Mouse (Mus musculus) ES-E14 (cell line): ENCODE results near the gene Cby3. TPM values are rescaled to one million over a fixed set of nuclear protein-coding genes. Genes with fewer than 3 reads are reported as not detected.

Experiments used
- DNase-seq: peaks from one replicate; pipeline ENCODE4 v3.0.0-alpha.2; 2013; ENCODE audit warnings: low read depth, low spot score
- H3K27ac ChIP-seq: 2 replicates; pipeline ENCODE4 v1.5.1; 2012; ENCODE audit warnings: low read depth, mild to moderate bottlenecking, low read length, moderate library complexity, mixed read lengths; ENCODE audit not compliant: poor library complexity, insufficient read depth, severe bottlenecking
- H3K36me3 ChIP-seq: 2 replicates; pipeline ENCODE4 v1.6.1; 2012; ENCODE audit warnings: mild to moderate bottlenecking, low read length, moderate library complexity, mixed read lengths; ENCODE audit not compliant: control insufficient read depth, poor library complexity, insufficient read depth, severe bottlenecking
- H3K4me1 ChIP-seq, 2 experiments: fragments of 150-350 bp in 1 of 2; sonication (generic) in 1 of 2; 2 replicates each; pipeline ENCODE4 v1.6.1; 2012; ENCODE audit warnings: low read length in 2 of 2, mild to moderate bottlenecking in 1 of 2, mixed read lengths in 1 of 2; ENCODE audit not compliant: control insufficient read depth in 2 of 2, insufficient read depth in 2 of 2, poor library complexity in 1 of 2
- H3K4me3 ChIP-seq, 2 experiments: fragments of 150-350 bp in 1 of 2; sonication (generic) in 1 of 2; 2 replicates each; pipeline ENCODE4 v1.5.1; 2012; ENCODE audit warnings: low read length in 2 of 2, low read depth in 1 of 2, mild to moderate bottlenecking in 1 of 2, mixed read lengths in 1 of 2; ENCODE audit not compliant: insufficient read depth in 1 of 2, poor library complexity in 1 of 2, severe bottlenecking in 1 of 2
- H3K9ac ChIP-seq: 2 replicates; pipeline ENCODE4 v1.6.1; 2012; ENCODE audit warnings: low read depth, mild to moderate bottlenecking, low read length, mixed read lengths; ENCODE audit not compliant: poor library complexity, insufficient read depth, severe bottlenecking
- H3K9me3 ChIP-seq: fragments of 150-350 bp; sonication (generic); 2 replicates; pipeline ENCODE4 v1.6.1; 2012; ENCODE audit warnings: low read depth, mild to moderate bottlenecking, low read length; ENCODE audit not compliant: control insufficient read depth, insufficient read depth
- CHD2 ChIP-seq: IDR thresholded peaks from 2 replicates; pipeline ENCODE4 v1.6.1; 2014; ENCODE audit warnings: mild to moderate bottlenecking, low read depth, low read length, inconsistent platforms
- HCFC1 ChIP-seq: IDR thresholded peaks from 2 replicates; pipeline ENCODE4 v1.6.1; 2012; ENCODE audit warnings: low read length, inconsistent platforms, borderline replicate concordance; ENCODE audit not compliant: insufficient read depth
- MAFK ChIP-seq: IDR thresholded peaks from 2 replicates; pipeline ENCODE4 v1.6.1; 2014; ENCODE audit warnings: mild to moderate bottlenecking, low read depth, low read length, inconsistent platforms; ENCODE audit not compliant: insufficient read depth
- ZC3H11A ChIP-seq: IDR thresholded peaks from 2 replicates; pipeline ENCODE4 v1.6.1; 2012; ENCODE audit warnings: low read depth, mild to moderate bottlenecking, inconsistent platforms, low read length, borderline replicate concordance
- ZNF384 ChIP-seq: IDR thresholded peaks from 2 replicates; pipeline ENCODE4 v1.6.1; 2012; ENCODE audit warnings: low read depth, low read length, inconsistent platforms
- in situ Hi-C, 2 experiments: fragments of 600-800 bp; cut with MboI; formaldehyde crosslinking; loops; one replicate each; pipeline ENCODE4 v1.15.1; 2025; ENCODE audit warnings: low sequenced_read_pairs in 2 of 2, inconsistent platforms in 1 of 2; ENCODE audit not compliant: unreplicated experiment in 2 of 2
- total RNA-seq: library from RNA; depleted of rRNA; stranded (reverse); fragments of 300-350 nt; gene quantifications from 2 replicates; pipeline ENCODE4 v1.2.3, GENCODE M21; 2012

Cby3 gene
- total RNA-seq, 1 experiment: 0.54 TPM

DNA sequence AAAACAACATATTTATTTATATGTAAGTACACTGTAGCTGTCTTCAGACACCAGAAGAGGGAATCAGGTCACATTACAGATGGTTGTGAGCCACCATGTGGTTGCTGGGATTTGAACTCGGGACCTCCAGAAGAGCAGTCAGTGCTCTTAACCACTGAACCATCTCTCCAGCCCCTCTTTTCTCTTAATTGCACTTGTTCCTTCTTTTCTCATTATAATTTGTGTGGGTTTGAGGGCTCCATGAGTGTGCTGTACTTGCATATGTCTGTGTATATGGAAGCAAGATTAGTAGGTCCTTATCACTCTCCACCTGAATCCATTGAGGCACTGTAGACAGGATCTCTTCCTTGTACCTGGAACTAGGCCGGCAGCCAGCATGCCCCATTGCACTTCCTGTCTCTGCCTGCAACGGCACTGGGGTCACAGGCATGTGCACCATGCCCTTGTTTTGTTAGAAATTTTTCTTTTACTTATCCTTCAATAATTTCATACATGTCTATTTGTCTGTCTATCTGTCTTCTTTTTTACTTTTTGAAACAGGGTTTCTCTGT is 26.1 kb upstream of the Cby3 start:
- Histone ChIP-seq H3K27ac (no peak overlapping the region), H3K4me1 (peaks cover 2 to 9% of the 10 kb centered on the region in 2 experiments), H3K9ac (no peak overlapping the region), H3K36me3 (peaks cover 2% of the 10 kb centered on the region; the same call in 1 of the 2 replicates), H3K4me3 (no peak overlapping the region), H3K9me3 (no peaks in the 10 kb centered on the region)
- in situ Hi-C loops: no loop called here
- no peak for TF ChIP-seq CHD2
- TF ChIP-seq HCFC1: no peak
- no peak for TF ChIP-seq ZC3H11A
- TF ChIP-seq MAFK: no peak
- TF ChIP-seq ZNF384: no peak
- no peak for DNase-seq

DNA sequence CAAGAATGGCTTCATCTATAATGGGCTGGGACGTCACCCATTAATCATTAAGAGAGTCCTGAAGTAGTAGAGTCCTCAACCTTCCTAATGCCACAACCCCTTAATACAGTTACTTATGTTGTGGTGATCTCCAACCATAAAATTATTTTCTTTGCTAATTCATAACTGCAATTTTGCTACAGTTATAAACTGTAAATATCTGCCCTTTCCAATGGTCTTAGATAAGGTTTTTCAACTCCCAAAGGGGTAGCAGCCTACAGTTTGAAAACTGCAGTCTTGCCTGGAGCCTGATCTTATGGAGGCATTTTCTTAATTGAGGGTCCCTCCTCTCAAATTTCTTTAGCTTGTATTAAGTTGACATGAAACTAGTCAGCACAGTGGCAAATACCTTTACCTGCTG is 24.9 kb upstream of the Cby3 start:
- Histone ChIP-seq H3K4me1 (no peaks in the 10 kb centered on the region; a peak in 2 of 4 replicates), H3K36me3 (peaks cover 2% of the 10 kb centered on the region; the same call in 1 of the 2 replicates), H3K9me3 (no peaks in the 10 kb centered on the region), H3K4me3 (no peak overlapping the region), H3K9ac (no peak overlapping the region), H3K27ac (no peak overlapping the region)
- no peak for TF ChIP-seq HCFC1
- DNase-seq: no peak
- in situ Hi-C loops: no loop called here

- peaks cover 2% of the 10 kb centered on the region; the same call in 1 of the 2 replicates for H3K36me3 ChIP-seq
- no peak overlapping the region for H3K9ac ChIP-seq
- H3K27ac ChIP-seq: no peak overlapping the region
- H3K4me3 ChIP-seq: no peak overlapping the region
- in situ Hi-C loops: no loop called here
- H3K4me1 ChIP-seq: no peaks in the 10 kb centered on the region; a peak in 1 of 4 replicates
- H3K9me3 ChIP-seq: no peaks in the 10 kb centered on the region
- TF ChIP-seq HCFC1: no peak
- no peak for TF ChIP-seq ZNF384
- TF ChIP-seq CHD2: no peak
- no peak for TF ChIP-seq ZC3H11A
- no peak for TF ChIP-seq MAFK
- no peak for DNase-seq
Observed at GRCm38 (mm10) chr11:50333181-50333580, 21.1 kb upstream of the Cby3 start.

GRCm38 (mm10) chr11:50336126-50336525 is 18.1 kb upstream of the Cby3 start:
- no peak overlapping the region for H3K4me3 ChIP-seq
- no peaks in the 10 kb centered on the region; a peak in 1 of 4 replicates for H3K4me1 ChIP-seq
- no peak overlapping the region for H3K27ac ChIP-seq
- H3K9ac ChIP-seq: no peak overlapping the region
- no peak for DNase-seq
- TF ChIP-seq ZC3H11A: no peak
- TF ChIP-seq MAFK: no peak
- TF ChIP-seq ZNF384: no peak
- no peak for TF ChIP-seq CHD2
- no peak for TF ChIP-seq HCFC1
- in situ Hi-C loops: no loop called here
- no peaks in the 10 kb centered on the region for H3K9me3 ChIP-seq
- no peaks in the 10 kb centered on the region for H3K36me3 ChIP-seq

GRCm38 (mm10) chr11:50336891-50337290 is 17.4 kb upstream of the Cby3 start:
- H3K4me1 ChIP-seq: no peaks in the 10 kb centered on the region; a peak in 1 of 4 replicates
- H3K9ac ChIP-seq: no peak overlapping the region
- no peaks in the 10 kb centered on the region for H3K9me3 ChIP-seq
- TF ChIP-seq CHD2: no peak
- no peak for TF ChIP-seq HCFC1
- no peak for TF ChIP-seq ZNF384
- no peak for TF ChIP-seq MAFK
- no peak for TF ChIP-seq ZC3H11A
- DNase-seq: no peak
- H3K4me3 ChIP-seq: no peak overlapping the region
- H3K27ac ChIP-seq: no peak overlapping the region
- in situ Hi-C loops: no loop called here
- H3K36me3 ChIP-seq: no peaks in the 10 kb centered on the region
